ENCODE assay signal across 17 mouse cellular contexts in the genomic region with DNA sequence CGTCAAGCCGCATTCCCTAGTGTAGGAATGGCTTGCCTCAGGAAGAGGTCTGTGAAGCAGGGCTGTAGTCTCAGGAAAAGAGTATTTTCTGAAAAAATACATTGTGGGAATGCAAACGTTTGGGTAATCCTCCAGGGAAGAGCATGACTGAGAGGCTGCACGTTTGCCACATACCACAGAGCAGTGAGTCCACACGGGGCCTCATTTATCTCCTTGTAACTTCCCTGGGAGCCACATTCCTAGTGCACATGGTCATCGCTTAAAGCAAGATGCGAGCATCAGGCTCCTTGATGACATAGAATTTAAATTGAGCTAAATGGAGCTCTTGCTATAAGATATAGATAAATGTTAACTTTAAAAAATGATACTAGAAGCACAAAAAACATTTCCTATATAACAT. TPM values are rescaled to one million over a fixed set of nuclear protein-coding genes. Genes with fewer than 3 reads are reported as not detected.
DNase-seq lines count a peak whose midpoint lies in the region; ATAC-seq and TF ChIP-seq lines count a peak whose summit lies in the region.
"Had no signal": no experiment of that assay in that cellular context is flagged by ENCODE, and none has a peak within 500 bp of the region (broad histone marks: within the 10 kb centered on the region; RNA-seq: fewer than 3 reads in every experiment).

No protein-coding gene starts in this region.

- DNase-seq in heart, embryonic 10.5 days (ENCODE audit: low spot score): peak; percentile 90
- no peak for DNase-seq in heart, postnatal 36 days
- DNase-seq in lung, embryonic 14.5 days: peak; percentile 34
- no peak for DNase-seq in lung, postnatal 25 days (ENCODE audit: low spot score)
- peak; percentile 84 for DNase-seq in heart, postnatal 0 days (ENCODE audit: low spot score)
- DNase-seq in cerebellum, postnatal 14 days: no peak
- DNase-seq: cerebellum, adult 9-11 months; gastrocnemius, postnatal 10 days; layer of hippocampus, postnatal 36 days; lung, adult 18-20 months; midbrain, embryonic 14.5 days; thymus, postnatal 4 days had no signal

- no peak overlapping the region for H3K4me2 ChIP-seq in lung, embryonic 14.5 days
- peak overlapping the region; percentile 8; the same call in 1 of the 2 replicates for H3K4me2 ChIP-seq in heart, postnatal 0 days (ENCODE audit: low read depth, low read length)
- H3K4me2 ChIP-seq: embryonic facial prominence, embryonic 12.5 days had no signal

- H3K27me3 ChIP-seq in heart, embryonic 10.5 days (ENCODE audit: insufficient read depth, poor library complexity, severe bottlenecking): no peaks in the 10 kb centered on the region
- no peaks in the 10 kb centered on the region for H3K27me3 ChIP-seq in lung, embryonic 14.5 days (ENCODE audit: insufficient read depth, low read length)
- H3K27me3 ChIP-seq in heart, postnatal 0 days (ENCODE audit: control insufficient read depth, insufficient read depth, low read length): no peaks in the 10 kb centered on the region
- H3K27me3 ChIP-seq: embryonic facial prominence, embryonic 12.5 days had no signal

- H3K27ac ChIP-seq in heart, embryonic 10.5 days: peak overlapping the region; percentile 83
- H3K27ac ChIP-seq in lung, embryonic 14.5 days (ENCODE audit: low read depth): peak overlapping the region; percentile 42; the same call in 1 of the 2 replicates
- peak overlapping the region; percentile 70 for H3K27ac ChIP-seq in heart, postnatal 0 days (ENCODE audit: low read depth)
- H3K27ac ChIP-seq: embryonic facial prominence, embryonic 12.5 days; forebrain, embryonic 10.5 days; hindbrain, embryonic 10.5 days had no signal

- peaks cover 29% of the 10 kb centered on the region; the same call in 1 of the 2 replicates for H3K36me3 ChIP-seq in heart, embryonic 10.5 days
- H3K36me3 ChIP-seq in lung, embryonic 14.5 days (ENCODE audit: insufficient read depth): peaks cover 13% of the 10 kb centered on the region; the same call in 1 of the 2 replicates
- H3K36me3 ChIP-seq in heart, postnatal 0 days (replicated peaks; ENCODE audit: control insufficient read depth, insufficient read depth, low read length): peaks cover 12% of the 10 kb centered on the region
- H3K36me3 ChIP-seq: embryonic facial prominence, embryonic 12.5 days; forebrain, embryonic 10.5 days; hindbrain, embryonic 10.5 days had no signal

- no peak overlapping the region; the same call in 1 of the 2 replicates for H3K9ac ChIP-seq in lung, embryonic 14.5 days
- H3K9ac ChIP-seq in heart, postnatal 0 days (replicated peaks; ENCODE audit: low read depth, low read length): no peak overlapping the region; the same call in 1 of the 2 replicates
- H3K9ac ChIP-seq: embryonic facial prominence, embryonic 12.5 days had no signal

- intact Hi-C loops in heart, postnatal 36 days (cut with DNase I): no loop called here

- WGBS in heart, embryonic 10.5 days: 15% methylated on average over 7 of the region's 7 CpGs
- 20% methylated on average over 7 of the region's 7 CpGs for WGBS in lung, embryonic 14.5 days
- 11% methylated on average over 7 of the region's 7 CpGs for WGBS in heart, postnatal 0 days

- ATAC-seq in lung, embryonic 14.5 days (ENCODE audit: insufficient read depth): peak; percentile 47; the same call in 1 of the 2 replicates
- ATAC-seq in heart, postnatal 0 days (ENCODE audit: insufficient read depth, low read depth): peak; percentile 83
- ATAC-seq in megakaryocyte, adult 5-6 weeks (ENCODE audit: poor library complexity, severe bottlenecking): no peak
- no peak for ATAC-seq in monocyte, adult 5-6 weeks (replicated peaks; ENCODE audit: insufficient number of reproducible peaks, low FRiP score, low TSS enrichment, poor library complexity, severe bottlenecking)

- H3K9me3 ChIP-seq in heart, embryonic 10.5 days: no peaks in the 10 kb centered on the region
- H3K9me3 ChIP-seq in lung, embryonic 14.5 days (ENCODE audit: low read depth, low read length): no peaks in the 10 kb centered on the region
- no peaks in the 10 kb centered on the region for H3K9me3 ChIP-seq in heart, postnatal 0 days (replicated peaks; ENCODE audit: control insufficient read depth, low read length)
- H3K9me3 ChIP-seq: embryonic facial prominence, embryonic 12.5 days; hindbrain, embryonic 10.5 days had no signal

- H3K4me3 ChIP-seq in heart, embryonic 10.5 days: no peak overlapping the region
- H3K4me3 ChIP-seq in lung, embryonic 14.5 days (ENCODE audit: low read depth, low read length): no peak overlapping the region
- no peak overlapping the region for H3K4me3 ChIP-seq in heart, postnatal 0 days (ENCODE audit: low read depth, low read length)
- H3K4me3 ChIP-seq: embryonic facial prominence, embryonic 12.5 days; forebrain, embryonic 10.5 days; hindbrain, embryonic 10.5 days had no signal

- TF ChIP-seq EP300 in heart, postnatal 0 days (IDR thresholded peaks at IDR 0.05; ENCODE audit: low read depth): 0 out of 2 replicates have a peak, but pooled peaks have one; percentile 21

- H3K4me1 ChIP-seq in heart, embryonic 10.5 days: peaks cover 26% of the 10 kb centered on the region
- H3K4me1 ChIP-seq in lung, embryonic 14.5 days (ENCODE audit: insufficient read depth): no peaks in the 10 kb centered on the region
- H3K4me1 ChIP-seq in heart, postnatal 0 days (ENCODE audit: control insufficient read depth, insufficient read depth): peaks cover 9% of the 10 kb centered on the region; the same call in 1 of the 2 replicates
- H3K4me1 ChIP-seq: hindbrain, embryonic 10.5 days had no signal

- TF ChIP-seq CTCF in lung, embryonic 14.5 days (IDR thresholded peaks at IDR 0.05; ENCODE audit: low read depth): no peak
- no peak for TF ChIP-seq CTCF in heart, postnatal 0 days (IDR thresholded peaks at IDR 0.05; ENCODE audit: low read depth)

RNA-seq across cellular contexts. Expression of gene Tfpi, which starts 11.6 kb away (rescaled TPM):
- 56.5 and 68.8 TPM in 2 replicates for polyA plus RNA-seq in heart, embryonic 10.5 days (2016; fragmentation: Nextera tagmentation; extraction: Ambion mirVana)
- 10 to 100 TPM; 52.0 to 64.1 TPM for total RNA-seq in heart, postnatal 36 days (2021)
- polyA plus RNA-seq in lung, embryonic 14.5 days (2014; fragmentation: Nextera tagmentation; extraction: Ambion mirVana): 63.1 and 66.3 TPM in 2 replicates
- 55.2 and 58.1 TPM in 2 replicates for total RNA-seq in heart, postnatal 0 days (2014; rRNA removed; ENCODE audit: low replicate concordance)
- 58.4 and 59.5 TPM in 2 replicates for polyA plus RNA-seq in heart, postnatal 0 days (2015; fragmentation: Nextera tagmentation; extraction: Ambion mirVana)
- 7.0 and 8.3 TPM in 2 replicates for total RNA-seq in megakaryocyte, adult 5-6 weeks (2015)
- total RNA-seq in megakaryocyte, adult 5-6 weeks (2017): 7.5 and 8.4 TPM in 2 replicates
- 2.2 to 4.7 TPM (median 4.2 TPM) in 3 replicates for total RNA-seq in monocyte, adult 5-6 weeks (2017)

RNA-seq across cellular contexts. Expression of gene Calcrl, which starts 39.7 kb away (rescaled TPM):
- 37.7 and 52.7 TPM in 2 replicates for polyA plus RNA-seq in heart, embryonic 10.5 days (2016; fragmentation: Nextera tagmentation; extraction: Ambion mirVana)
- 10 to 100 TPM; 29.2 to 31.4 TPM for total RNA-seq in heart, postnatal 36 days (2021)
- polyA plus RNA-seq in lung, embryonic 14.5 days (2014; fragmentation: Nextera tagmentation; extraction: Ambion mirVana): 42.3 and 47.3 TPM in 2 replicates
- total RNA-seq in heart, postnatal 0 days (2014; rRNA removed; ENCODE audit: low replicate concordance): 32.3 and 78.2 TPM in 2 replicates
- 26.5 and 28.5 TPM in 2 replicates for polyA plus RNA-seq in heart, postnatal 0 days (2015; fragmentation: Nextera tagmentation; extraction: Ambion mirVana)
- total RNA-seq in megakaryocyte, adult 5-6 weeks (2015): 17.8 and 25.6 TPM in 2 replicates
- total RNA-seq in megakaryocyte, adult 5-6 weeks (2017): 49.4 and 66.0 TPM in 2 replicates
- total RNA-seq in monocyte, adult 5-6 weeks (2017): 29.0 to 40.3 TPM (median 31.7 TPM) in 3 replicates

Comparison
In these comparisons a context has a peak if more than half of its experiments do, and no peak if none do; other contexts are left out.
1. DNase-seq: peak in heart, embryonic 10.5 days (single experiment), lung, embryonic 14.5 days (single experiment) and heart, postnatal 0 days (single experiment); none in heart, postnatal 36 days (0 of 2), lung, postnatal 25 days (single experiment) and cerebellum, postnatal 14 days (0 of 2).
2. ATAC-seq: peak in lung, embryonic 14.5 days (single experiment) and heart, postnatal 0 days (single experiment); none in megakaryocyte, adult 5-6 weeks (single experiment) and monocyte, adult 5-6 weeks (single experiment).
3. Peak in every context shown above with its lines, with median percentiles within 50 percentile points of each other: H3K27ac ChIP-seq.